ENCODE assay signal across 17 mouse cellular contexts in the genomic region with DNA sequence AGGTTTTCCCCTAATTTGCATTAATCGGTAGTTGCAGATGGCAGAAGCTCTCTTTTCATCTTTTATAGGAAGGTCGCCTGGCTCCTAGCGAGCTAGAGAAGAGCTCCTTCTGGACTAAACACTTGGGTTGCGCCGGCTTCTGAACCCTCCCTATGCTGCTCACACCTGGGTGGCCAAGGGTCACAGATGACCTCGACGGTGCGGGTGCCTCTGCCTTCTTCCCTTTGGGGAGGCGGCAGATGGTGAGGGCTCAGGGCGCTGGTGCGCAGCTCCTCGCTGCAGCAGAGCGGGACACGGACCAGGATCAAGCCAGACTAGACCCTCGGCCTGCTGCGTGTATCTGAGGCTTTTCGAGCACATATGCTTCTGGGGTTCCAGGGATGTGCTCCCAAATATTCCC. TPM values are rescaled to one million over a fixed set of nuclear protein-coding genes. Genes with fewer than 3 reads are reported as not detected.
A peak's percentile ranks its signal among the peaks of the same experiment; 100 is the strongest.
DNase-seq lines count a peak whose midpoint lies in the region; ATAC-seq and TF ChIP-seq lines count a peak whose summit lies in the region.
"Had no signal": no experiment of that assay in that cellular context is flagged by ENCODE, and none has a peak within 500 bp of the region (broad histone marks: within the 10 kb centered on the region; RNA-seq: fewer than 3 reads in every experiment).

No protein-coding gene starts in this region.

- no peak for ATAC-seq in hindbrain, postnatal 0 days
- no peak for ATAC-seq in forebrain, postnatal 0 days
- ATAC-seq in neural tube, embryonic 12.5 days (ENCODE audit: low FRiP score, low read depth): no peak
- ATAC-seq in megakaryocyte-erythroid progenitor cell, adult 5-6 weeks (replicated peaks; ENCODE audit: low FRiP score, low TSS enrichment, poor library complexity, severe bottlenecking): no peak

- WGBS in hindbrain, embryonic 10.5 days: 2% methylated on average over 17 of the region's 17 CpGs
- WGBS in hindbrain, postnatal 0 days: 2% methylated on average over 17 of the region's 17 CpGs
- 3% methylated on average over 17 of the region's 17 CpGs for WGBS in forebrain, postnatal 0 days
- 2% methylated on average over 17 of the region's 17 CpGs for WGBS in neural tube, embryonic 12.5 days

- intact Hi-C loops in heart, postnatal 10 days (cut with DNase I): no loop called here

- peaks cover 93% of the 10 kb centered on the region for H3K27me3 ChIP-seq in hindbrain, embryonic 10.5 days (ENCODE audit: insufficient read depth, poor library complexity, severe bottlenecking)
- H3K27me3 ChIP-seq in hindbrain, postnatal 0 days (ENCODE audit: insufficient read depth, low read length): peaks cover 65% of the 10 kb centered on the region
- H3K27me3 ChIP-seq in E14TG2a.4 (ENCODE audit: insufficient read depth, low read length): peaks cover 51% of the 10 kb centered on the region
- peaks cover 66% of the 10 kb centered on the region for H3K27me3 ChIP-seq in forebrain, postnatal 0 days (ENCODE audit: insufficient read depth, low read length)
- H3K27me3 ChIP-seq in neural tube, embryonic 12.5 days (replicated peaks): peaks cover 50% of the 10 kb centered on the region

- H3K27ac ChIP-seq in hindbrain, embryonic 10.5 days: no peak overlapping the region
- no peak overlapping the region for H3K27ac ChIP-seq in hindbrain, postnatal 0 days
- H3K27ac ChIP-seq in forebrain, postnatal 0 days (ENCODE audit: low read depth, low read length): no peak overlapping the region
- H3K27ac ChIP-seq in neural tube, embryonic 12.5 days: no peak overlapping the region
- H3K27ac ChIP-seq: layer of hippocampus, adult 2 months; liver, embryonic 13.5 days had no signal

- H3K9ac ChIP-seq in hindbrain, postnatal 0 days (replicated peaks; ENCODE audit: low read length): no peak overlapping the region
- no peak overlapping the region for H3K9ac ChIP-seq in forebrain, postnatal 0 days
- H3K9ac ChIP-seq in neural tube, embryonic 12.5 days: no peak overlapping the region
- H3K9ac ChIP-seq: liver, embryonic 13.5 days had no signal

- peaks cover 11% of the 10 kb centered on the region for H3K4me1 ChIP-seq in hindbrain, embryonic 10.5 days (replicated peaks)
- no peaks in the 10 kb centered on the region for H3K4me1 ChIP-seq in hindbrain, postnatal 0 days (ENCODE audit: insufficient read depth, low read length)
- H3K4me1 ChIP-seq in E14TG2a.4 (replicated peaks; ENCODE audit: low read depth, low read length): peaks cover 17% of the 10 kb centered on the region
- H3K4me1 ChIP-seq in forebrain, postnatal 0 days (ENCODE audit: insufficient read depth): no peaks in the 10 kb centered on the region
- H3K4me1 ChIP-seq in neural tube, embryonic 12.5 days: peaks cover 17% of the 10 kb centered on the region

- DNase-seq in hindbrain, embryonic 10.5 days (ENCODE audit: low spot score): peak; percentile 49
- DNase-seq in hindbrain, postnatal 0 days (ENCODE audit: low spot score): no peak
- DNase-seq in forebrain, postnatal 0 days: peak; percentile 14
- DNase-seq in gastrocnemius, postnatal 10 days: no peak
- no peak for DNase-seq in heart, postnatal 10 days
- DNase-seq: kidney, adult 9 months; liver, embryonic 13.5 days had no signal

- no peaks in the 10 kb centered on the region for H3K36me3 ChIP-seq in hindbrain, embryonic 10.5 days
- no peaks in the 10 kb centered on the region for H3K36me3 ChIP-seq in hindbrain, postnatal 0 days (ENCODE audit: insufficient read depth, low read length)
- H3K36me3 ChIP-seq in E14TG2a.4 (ENCODE audit: insufficient read depth, low read length): no peaks in the 10 kb centered on the region
- H3K36me3 ChIP-seq in forebrain, postnatal 0 days (ENCODE audit: insufficient read depth): no peaks in the 10 kb centered on the region
- H3K36me3 ChIP-seq in neural tube, embryonic 12.5 days: no peaks in the 10 kb centered on the region
- H3K36me3 ChIP-seq: liver, embryonic 13.5 days had no signal

- H3K9me3 ChIP-seq in hindbrain, embryonic 10.5 days: no peaks in the 10 kb centered on the region; the same call in 1 of the 2 replicates
- H3K9me3 ChIP-seq in hindbrain, postnatal 0 days (ENCODE audit: low read length): no peaks in the 10 kb centered on the region
- no peaks in the 10 kb centered on the region for H3K9me3 ChIP-seq in E14TG2a.4 (ENCODE audit: low read length)
- H3K9me3 ChIP-seq in forebrain, postnatal 0 days (ENCODE audit: low read length): no peaks in the 10 kb centered on the region
- H3K9me3 ChIP-seq in neural tube, embryonic 12.5 days: no peaks in the 10 kb centered on the region
- H3K9me3 ChIP-seq: liver, embryonic 13.5 days had no signal

- H3K4me3 ChIP-seq in hindbrain, embryonic 10.5 days: no peak overlapping the region
- H3K4me3 ChIP-seq in hindbrain, postnatal 0 days (ENCODE audit: low read length): no peak overlapping the region
- peak overlapping the region; percentile 48 for H3K4me3 ChIP-seq in E14TG2a.4 (replicated peaks; ENCODE audit: low read length)
- H3K4me3 ChIP-seq in forebrain, postnatal 0 days (ENCODE audit: low read depth, low read length): no peak overlapping the region
- no peak overlapping the region for H3K4me3 ChIP-seq in neural tube, embryonic 12.5 days
- H3K4me3 ChIP-seq: layer of hippocampus, adult 2 months; liver, embryonic 13.5 days; myocyte had no signal

- TF ChIP-seq CTCF in hindbrain, postnatal 0 days (IDR thresholded peaks at IDR 0.05; ENCODE audit: low read depth): no peak
- TF ChIP-seq CTCF in E14TG2a.4 (conservative IDR thresholded peaks at IDR 0.05; ENCODE audit: low read length): no peak
- no peak for TF ChIP-seq CTCF in forebrain, postnatal 0 days (IDR thresholded peaks at IDR 0.05; ENCODE audit: low read depth)

- no peak overlapping the region for H3K4me2 ChIP-seq in hindbrain, postnatal 0 days (ENCODE audit: low read depth, low read length)
- no peak overlapping the region for H3K4me2 ChIP-seq in forebrain, postnatal 0 days (ENCODE audit: low read depth)
- peak overlapping the region; percentile 49 for H3K4me2 ChIP-seq in neural tube, embryonic 12.5 days (replicated peaks)
- H3K4me2 ChIP-seq: liver, embryonic 13.5 days had no signal

RNA-seq across cellular contexts. Expression of a gene that starts 11.7 kb away (rescaled TPM):
- 1.3 and 5.6 TPM in 2 replicates for polyA plus RNA-seq in hindbrain, embryonic 10.5 days (2016; fragmentation: Nextera tagmentation; extraction: Ambion mirVana)
- 12.4 and 14.5 TPM in 2 replicates for total RNA-seq in hindbrain, postnatal 0 days (2014; rRNA removed)
- polyA plus RNA-seq in hindbrain, postnatal 0 days (2015; fragmentation: Nextera tagmentation; extraction: Ambion mirVana): 1.3 and 1.5 TPM in 2 replicates
- total RNA-seq in forebrain, postnatal 0 days (2014; rRNA removed): 0.38 and 1.5 TPM in 2 replicates
- not detected in 2 replicates for polyA plus RNA-seq in forebrain, postnatal 0 days (2015; fragmentation: Nextera tagmentation; extraction: Ambion mirVana)
- 12.6 and 13.3 TPM in 2 replicates for polyA plus RNA-seq in neural tube, embryonic 12.5 days (2016; fragmentation: Nextera tagmentation; extraction: Ambion mirVana)
- not detected for total RNA-seq in gastrocnemius, postnatal 10 days (2021)
- total RNA-seq in megakaryocyte-erythroid progenitor cell, adult 5-6 weeks (2014; fragmentation: Nextera tagmentation): not detected in 2 replicates
- total RNA-seq in megakaryocyte-erythroid progenitor cell, adult 5-6 weeks (2017): not detected in 2 replicates
- total RNA-seq in heart, postnatal 10 days (2021): not detected
- total RNA-seq: adrenal gland, adult 18-20 months; heart, adult 8-10 months; heart, postnatal 25 days; layer of hippocampus, adult 2 months; left cerebral cortex, postnatal 36 days had no signal
- polyA plus RNA-seq: C2C12; liver, embryonic 13.5 days; myocyte had no signal

RNA-seq across cellular contexts. Expression of a gene that starts 53.5 kb away (rescaled TPM):
- polyA plus RNA-seq in hindbrain, embryonic 10.5 days (2016; fragmentation: Nextera tagmentation; extraction: Ambion mirVana): 59.9 and 65.1 TPM in 2 replicates
- 28.0 and 29.4 TPM in 2 replicates for total RNA-seq in hindbrain, postnatal 0 days (2014; rRNA removed)
- polyA plus RNA-seq in hindbrain, postnatal 0 days (2015; fragmentation: Nextera tagmentation; extraction: Ambion mirVana): 60.7 and 67.2 TPM in 2 replicates
- total RNA-seq in forebrain, postnatal 0 days (2014; rRNA removed): 40.8 and 47.5 TPM in 2 replicates
- polyA plus RNA-seq in forebrain, postnatal 0 days (2015; fragmentation: Nextera tagmentation; extraction: Ambion mirVana): 44.2 and 56.0 TPM in 2 replicates
- polyA plus RNA-seq in neural tube, embryonic 12.5 days (2016; fragmentation: Nextera tagmentation; extraction: Ambion mirVana): 67.9 and 71.8 TPM in 2 replicates
- 10 to 100 TPM; 11.3 to 12.1 TPM for total RNA-seq in gastrocnemius, postnatal 10 days (2021)
- total RNA-seq in megakaryocyte-erythroid progenitor cell, adult 5-6 weeks (2014; fragmentation: Nextera tagmentation): 27.5 and 28.5 TPM in 2 replicates
- total RNA-seq in megakaryocyte-erythroid progenitor cell, adult 5-6 weeks (2017): 38.9 and 41.7 TPM in 2 replicates
- 10 to 100 TPM; 13.9 to 18.1 TPM for total RNA-seq in heart, postnatal 10 days (2021)

Comparison
In these comparisons a context has a peak if more than half of its experiments do, and no peak if none do; other contexts are left out.
1. DNase-seq: peak in hindbrain, embryonic 10.5 days (single experiment) and forebrain, postnatal 0 days (single experiment); none in hindbrain, postnatal 0 days (single experiment), gastrocnemius, postnatal 10 days (single experiment) and heart, postnatal 10 days (0 of 2).